Mouse (Mus musculus) lung, postnatal 0 days (tissue): ENCODE data around the gene Miox. TPM values are rescaled to one million over a fixed set of nuclear protein-coding genes. Genes with fewer than 3 reads are reported as not detected.

Source experiments
- ATAC-seq: fragments of 200-750 bp; cut with Nextera tagmentation; 2 replicates; pipeline ENCODE4 v1.8.0; 2017; ENCODE audit warnings: moderate library complexity
- DNase-seq: peaks from one replicate; pipeline ENCODE4 v3.0.0-alpha.2; 2016; ENCODE audit warnings: low spot score
- H3K27ac ChIP-seq: fragments of 300-500 bp; sonication (generic); 2 replicates; pipeline ENCODE4 v1.5.1; 2014; ENCODE audit warnings: antibody characterized with exemption, mild to moderate bottlenecking, low read length, mixed read lengths
- H3K27me3 ChIP-seq: fragments of 300-500 bp; sonication (generic); replicated peaks from 2 replicates; pipeline ENCODE4 v1.6.1; 2014; ENCODE audit warnings: low read length, mixed read lengths; ENCODE audit not compliant: insufficient read depth
- H3K36me3 ChIP-seq: fragments of 300-500 bp; sonication (generic); 2 replicates; pipeline ENCODE4 v1.6.1; 2014; ENCODE audit warnings: low read length, mixed read lengths; ENCODE audit not compliant: insufficient read depth
- H3K4me1 ChIP-seq: fragments of 300-500 bp; sonication (generic); 2 replicates; pipeline ENCODE4 v1.6.1; 2014; ENCODE audit warnings: antibody characterized with exemption, low read depth, low read length, mixed read lengths; ENCODE audit not compliant: insufficient read depth
- H3K4me2 ChIP-seq: fragments of 300-500 bp; sonication (generic); replicated peaks from 2 replicates; pipeline ENCODE4 v1.6.1; 2014; ENCODE audit warnings: low read depth, mild to moderate bottlenecking, low read length, moderate library complexity, mixed read lengths
- H3K4me3 ChIP-seq: fragments of 300-500 bp; sonication (generic); 2 replicates; pipeline ENCODE4 v1.5.1; 2014; ENCODE audit warnings: low read depth, low read length
- H3K9ac ChIP-seq: fragments of 300-500 bp; sonication (generic); replicated peaks from 2 replicates; pipeline ENCODE4 v1.6.1; 2014; ENCODE audit warnings: low read depth, mild to moderate bottlenecking
- H3K9me3 ChIP-seq: fragments of 300-500 bp; sonication (generic); 2 replicates; pipeline ENCODE4 v1.6.1; 2016; ENCODE audit warnings: low read length, mixed read lengths
- CTCF ChIP-seq: IDR thresholded peaks from 2 replicates; pipeline ENCODE4 v1.5.1; 2016; ENCODE audit warnings: antibody characterized with exemption, mild to moderate bottlenecking
- EP300 ChIP-seq: IDR thresholded peaks from 2 replicates; pipeline ENCODE4 v1.6.1; 2016; ENCODE audit warnings: antibody characterized with exemption, mild to moderate bottlenecking, control low read depth
- WGBS: fragments of 180-500 bp; shearing (Covaris S2); extraction: QIAGEN DNeasy Blood & Tissue Kit; methylation state at CpG from one replicate; pipeline ENCODE4 v1.1.7; 2014; 5-methylcytosine and 5-hydroxymethylcytosine counted together
- polyA plus RNA-seq: library from polyadenylated mRNA; unstranded; fragments of >200 nt; fragmentation: Nextera tagmentation; extraction: Ambion mirVana; gene quantifications from 2 replicates; pipeline ENCODE4 v1.2.1, GENCODE M21; 2015

Miox gene
- polyA plus RNA-seq, 1 experiment from 2014 or later = not detected

DNA sequence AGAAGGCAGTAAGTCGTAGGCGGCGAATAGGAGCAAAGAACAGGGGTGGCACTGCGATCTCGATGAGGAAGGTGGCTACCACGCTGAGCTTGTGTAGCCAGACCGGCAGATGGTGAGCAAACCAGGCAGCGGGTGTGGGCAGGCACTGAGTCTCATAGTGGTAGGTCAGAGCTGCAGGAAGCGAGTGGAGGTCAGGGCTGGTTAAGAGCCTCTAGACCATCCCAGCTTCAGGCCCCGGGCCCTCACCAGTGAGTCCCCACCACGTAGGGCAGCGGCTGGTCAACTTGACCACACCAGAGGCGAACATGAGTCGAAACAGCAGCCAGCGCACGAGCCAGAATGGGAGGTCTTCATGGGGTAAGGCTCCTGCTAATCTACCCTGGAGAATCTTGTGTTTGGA lies 19.6 kb downstream of the Miox start:
- H3K9ac ChIP-seq = no peak overlapping the region; the same call in 1 of the 2 replicates
- H3K27me3 ChIP-seq = no peaks in the 10 kb centered on the region
- peaks cover 16% of the 10 kb centered on the region for H3K36me3 ChIP-seq
- H3K27ac ChIP-seq = no peak overlapping the region
- no peak overlapping the region for H3K4me2 ChIP-seq
- no peak overlapping the region for H3K4me3 ChIP-seq
- no peaks in the 10 kb centered on the region for H3K9me3 ChIP-seq
- no peak for DNase-seq
- WGBS = 92% methylated on average over 16 of the region's 16 CpGs
- no peak for ATAC-seq
- TF ChIP-seq CTCF = no peak
- no peak for TF ChIP-seq EP300
- peaks cover 5% of the 10 kb centered on the region; the same call in 1 of the 2 replicates for H3K4me1 ChIP-seq

DNA sequence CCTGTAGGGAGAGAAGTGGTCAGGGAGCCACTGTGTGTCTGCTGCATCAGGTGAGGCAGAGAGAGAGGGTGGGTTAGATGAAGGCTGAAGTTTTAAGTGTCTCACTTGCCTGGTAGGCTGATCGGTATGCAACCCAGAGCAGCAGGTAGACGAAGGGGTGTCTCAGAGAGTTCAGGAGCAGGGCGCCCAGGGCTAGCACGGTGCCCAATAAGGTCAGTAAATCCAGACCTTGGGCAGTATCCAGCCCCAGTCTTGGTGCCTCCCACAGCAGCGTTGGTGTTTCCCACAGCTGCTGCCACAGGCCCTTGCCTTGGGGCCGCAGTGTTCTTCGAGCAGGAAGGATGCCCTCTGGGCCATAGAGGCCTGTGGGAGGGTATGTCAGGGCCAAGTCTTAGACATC lies 20.3 kb downstream of the Miox start:
- no peak for ATAC-seq
- Histone ChIP-seq H3K4me1 (peaks cover 5% of the 10 kb centered on the region; the same call in 1 of the 2 replicates), H3K27me3 (no peaks in the 10 kb centered on the region)

DNA sequence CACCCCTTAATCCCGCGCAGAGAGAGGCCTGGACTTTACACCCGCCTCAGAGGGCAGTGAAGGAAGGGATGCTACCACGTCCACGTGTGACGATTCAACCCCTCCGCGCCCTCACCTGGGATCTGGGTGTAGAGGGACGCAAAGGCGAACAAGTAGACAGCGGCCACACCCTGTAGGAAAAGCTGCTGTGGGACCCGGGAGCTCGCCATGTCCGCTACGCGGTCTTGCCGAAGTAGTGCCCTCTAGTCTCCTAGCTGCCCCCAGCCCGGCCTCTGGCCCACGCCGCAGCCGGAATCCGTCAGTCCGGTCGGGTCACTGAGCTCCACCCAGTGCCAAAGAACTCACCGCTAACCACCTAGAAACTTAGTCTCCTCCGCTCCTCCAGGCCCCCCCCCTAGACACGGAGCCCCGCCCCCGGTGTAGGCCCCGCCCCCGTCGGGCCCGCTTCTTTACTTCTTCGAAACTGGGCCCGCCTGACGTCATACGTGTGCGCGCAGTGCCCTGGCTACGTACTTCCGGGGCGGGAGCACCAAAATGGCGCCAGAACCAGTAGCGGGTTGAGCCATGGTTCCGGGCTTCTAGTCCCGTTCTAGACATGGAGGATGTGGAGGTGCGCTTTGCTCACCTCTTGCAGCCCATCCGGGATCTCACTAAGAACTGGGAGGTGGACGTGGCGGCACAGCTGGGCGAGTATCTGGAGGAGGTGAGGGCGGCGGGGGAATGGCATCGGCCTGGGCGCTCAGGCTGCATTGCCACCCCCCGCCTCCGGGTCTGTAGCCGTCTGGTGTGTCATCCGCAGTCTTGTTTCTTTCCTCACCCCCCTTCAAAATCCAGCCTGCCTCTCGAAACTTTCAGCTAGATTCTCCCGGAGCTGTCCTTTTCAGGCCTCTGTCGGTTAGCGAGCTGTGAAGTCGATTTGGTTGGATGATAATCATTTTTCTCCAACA lies 21.3 kb downstream of the Miox start, which contains the start of the genes Lmf2 and Ncaph2:
Gene Lmf2, minus strand, starts transcription at position 419 of the 947 bp plus-strand sequence.
Gene Ncaph2, plus strand, starts transcription at position 479 of the 947 bp plus-strand sequence.
- Histone ChIP-seq H3K4me3 (peak within 1 kb of the TSS; percentile 84), H3K4me2 (peak within 1 kb of the TSS; percentile 79), H3K4me1 (peaks cover 5% of the 10 kb centered on the region; the same call in 1 of the 2 replicates), H3K36me3 (peaks cover 16% of the 10 kb centered on the region; the same call in 1 of the 2 replicates), H3K9ac (peak within 1 kb of the TSS; percentile 72), H3K27ac (peak within 1 kb of the TSS; percentile 92), H3K27me3 (no peaks in the 10 kb centered on the region), H3K9me3 (no peaks in the 10 kb centered on the region)
- under 1% methylated on average over 62 of the region's 64 CpGs for WGBS
- ATAC-seq = peak; percentile 95
- TF ChIP-seq EP300 (no peak), CTCF (0 out of 2 replicates have a peak, but pooled peaks have one; percentile 2)
- peak; percentile 97 for DNase-seq

More for the DNA sequence above, 20.3 kb downstream of the Miox start:
- H3K4me2 ChIP-seq = peak overlapping the region; percentile 71
- TF ChIP-seq EP300 = no peak
- TF ChIP-seq CTCF = no peak
- H3K9me3 ChIP-seq = no peaks in the 10 kb centered on the region
- no peak for DNase-seq
- WGBS = 73% methylated on average over 7 of the region's 7 CpGs
- peak overlapping the region; percentile 78; the same call in 1 of the 2 replicates for H3K27ac ChIP-seq
- H3K36me3 ChIP-seq = peaks cover 16% of the 10 kb centered on the region
- peak overlapping the region; percentile 72 for H3K9ac ChIP-seq
- H3K4me3 ChIP-seq = peak overlapping the region; percentile 84; the same call in 1 of the 2 replicates

DNA sequence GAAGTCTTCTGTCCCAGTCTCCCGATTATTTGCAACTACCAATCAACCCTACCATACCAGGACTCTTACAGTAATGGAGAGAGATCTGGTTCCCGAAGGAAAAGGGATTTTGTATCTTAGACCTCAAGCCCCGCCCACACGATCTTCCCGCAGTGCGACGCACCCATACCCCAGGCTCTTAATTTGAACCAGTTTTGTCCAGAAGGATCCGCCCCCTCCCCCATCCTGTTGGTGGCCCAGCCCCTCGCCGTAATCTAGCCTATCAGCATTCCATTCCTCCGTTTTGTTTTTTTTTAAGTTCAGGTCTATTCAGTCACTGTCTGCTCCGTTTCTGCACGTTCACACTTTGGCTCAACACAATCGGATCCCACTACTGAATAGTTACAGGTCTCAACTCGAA lies 22.2 kb downstream of the Miox start:
- Histone ChIP-seq H3K27me3 (no peaks in the 10 kb centered on the region), H3K4me1 (peaks cover 5% of the 10 kb centered on the region; the same call in 1 of the 2 replicates), H3K9ac (peak overlapping the region; percentile 72), H3K4me3 (peak overlapping the region; percentile 84), H3K4me2 (peak overlapping the region; percentile 79), H3K27ac (peak overlapping the region; percentile 92), H3K9me3 (no peaks in the 10 kb centered on the region), H3K36me3 (peaks cover 17% of the 10 kb centered on the region; the same call in 1 of the 2 replicates)
- WGBS = under 1% methylated on average over 15 of the region's 15 CpGs
- ATAC-seq (peak; percentile 75), DNase-seq (peak; percentile 97)
- TF ChIP-seq CTCF = no peak
- TF ChIP-seq EP300 = no peak; the same call in 1 of the 2 replicates

DNA sequence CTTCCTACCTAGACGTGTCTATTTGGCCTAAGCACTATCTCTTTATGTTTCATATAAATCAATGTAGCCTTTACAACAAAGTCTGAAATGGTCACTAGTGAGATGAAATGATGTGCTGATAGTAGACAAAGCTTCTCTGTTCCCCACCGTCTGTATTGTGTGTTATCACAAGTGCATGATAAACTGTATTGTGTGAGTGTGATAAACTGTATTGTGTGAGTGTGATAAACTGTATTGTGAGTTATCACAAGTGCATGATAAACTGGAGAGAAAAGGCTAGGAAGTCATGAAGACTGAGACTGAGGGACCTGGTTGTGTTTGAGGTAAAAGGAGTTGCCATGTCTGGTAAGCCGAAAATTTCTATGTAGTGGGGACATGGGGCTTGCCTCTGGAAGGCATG lies 24.6 kb downstream of the Miox start:
- TF ChIP-seq EP300 = no peak
- TF ChIP-seq CTCF = no peak
- H3K4me1 ChIP-seq = peaks cover 5% of the 10 kb centered on the region; the same call in 1 of the 2 replicates
- no peaks in the 10 kb centered on the region for H3K27me3 ChIP-seq
- no peak overlapping the region for H3K27ac ChIP-seq
- H3K9ac ChIP-seq = no peak overlapping the region
- DNase-seq (no peak), ATAC-seq (no peak)
- no peaks in the 10 kb centered on the region for H3K9me3 ChIP-seq
- no peak overlapping the region for H3K4me2 ChIP-seq
- WGBS = 79% methylated on average over 3 of the region's 3 CpGs
- H3K36me3 ChIP-seq = peaks cover 15% of the 10 kb centered on the region
- no peak overlapping the region for H3K4me3 ChIP-seq

DNA sequence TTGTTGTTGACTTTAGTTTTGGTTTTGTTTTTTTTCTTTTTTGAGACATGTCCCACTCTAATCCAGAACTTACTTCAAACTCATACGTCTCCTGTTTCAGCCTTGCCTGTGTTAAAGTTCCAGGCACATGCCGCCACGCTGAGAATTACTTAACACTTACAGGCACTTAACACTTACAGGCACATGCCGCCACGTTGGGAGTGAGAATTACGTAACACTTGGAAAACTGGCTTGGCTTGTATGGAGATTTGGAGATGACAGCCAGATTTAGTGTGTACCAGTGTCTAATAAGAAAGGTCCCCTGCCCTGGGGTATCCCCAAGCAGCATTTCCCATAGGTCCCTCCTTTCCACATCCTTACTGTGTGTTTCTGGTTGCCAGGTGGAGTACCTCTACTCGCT lies 28.9 kb downstream of the Miox start:
- Histone ChIP-seq H3K36me3 (peaks cover 44% of the 10 kb centered on the region), H3K4me1 (no peaks in the 10 kb centered on the region; the same call in 1 of the 2 replicates), H3K27ac (peak overlapping the region; percentile 14; the same call in 1 of the 2 replicates), H3K27me3 (no peaks in the 10 kb centered on the region), H3K4me2 (no peak overlapping the region), H3K4me3 (no peak overlapping the region), H3K9me3 (no peaks in the 10 kb centered on the region), H3K9ac (no peak overlapping the region)
- DNase-seq (peak; percentile 84), ATAC-seq (peak; percentile 79)
- 61% methylated on average over 7 of the region's 7 CpGs for WGBS
- TF ChIP-seq EP300 (peak; percentile 63; the same call in 1 of the 2 replicates), CTCF (no peak)
